Mouse (Mus musculus): Measurements from ENCODE around the gene B3gntl1. TPM values are rescaled to one million over a fixed set of nuclear protein-coding genes. Genes with fewer than 3 reads are reported as not detected.

Gene B3gntl1
- polyA plus RNA-seq, 1 experiment from 2014 or later, result 8.4 TPM

GRCm38 (mm10) chr11:121601422-121601821, 71.5 kb downstream of the B3gntl1 start:
- Histone ChIP-seq H3K4me1 (no peaks in the 10 kb centered on the region), H3K27ac (peak overlapping the region; percentile 65), H3K9ac (no peak overlapping the region), H3K4me2 (no peak overlapping the region), H3K27me3 (replicated peaks) (no peaks in the 10 kb centered on the region), H3K36me3 (0 out of 2 replicates have a peak, but pooled peaks cover 12% of the 10 kb centered on the region), H3K9me3 (no peaks in the 10 kb centered on the region), H3K4me3 (replicated peaks) (no peak overlapping the region)
- 53% methylated on average over 3 of the region's 3 CpGs for WGBS
- ATAC-seq (ENCODE audit: insufficient read depth, low FRiP score, low read depth), result no peak

DNA sequence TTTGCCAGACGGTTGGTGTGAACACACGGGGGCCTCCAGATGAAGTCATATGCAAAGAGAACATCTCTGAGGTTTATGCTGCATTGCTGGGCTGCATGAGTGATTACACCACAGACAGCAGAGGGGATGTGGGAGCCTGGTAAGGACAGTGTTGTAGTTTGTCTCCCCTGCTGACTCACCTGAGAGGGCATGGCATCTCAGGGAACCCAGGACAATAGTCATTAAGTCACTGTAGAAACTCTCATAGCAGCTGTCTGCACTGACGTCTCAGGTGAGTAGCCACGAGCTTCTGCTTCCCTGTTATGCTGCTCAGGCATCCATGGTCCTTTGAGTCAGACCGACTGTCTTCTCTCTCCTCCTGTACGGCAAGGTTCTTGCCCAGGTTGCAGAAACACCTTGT, 75.7 kb downstream of the B3gntl1 start:
- H3K27me3 ChIP-seq (replicated peaks), result no peaks in the 10 kb centered on the region
- no peaks in the 10 kb centered on the region for H3K36me3 ChIP-seq

GRCm38 (mm10) chr11:121581856-121582255, 91.1 kb downstream of the B3gntl1 start:
- Histone ChIP-seq H3K4me3 (replicated peaks) (no peak overlapping the region), H3K4me1 (no peaks in the 10 kb centered on the region), H3K27me3 (replicated peaks) (no peaks in the 10 kb centered on the region), H3K9ac (no peak overlapping the region), H3K36me3 (no peaks in the 10 kb centered on the region), H3K4me2 (no peak overlapping the region), H3K9me3 (no peaks in the 10 kb centered on the region), H3K27ac (no peak overlapping the region)
- ATAC-seq (ENCODE audit: insufficient read depth, low FRiP score, low read depth), result no peak

More for the DNA sequence above, 75.7 kb downstream of the B3gntl1 start:
- 87% methylated on average over 6 of the region's 6 CpGs for WGBS
- no peak overlapping the region for H3K4me3 ChIP-seq (replicated peaks)
- H3K27ac ChIP-seq, result no peak overlapping the region
- no peak overlapping the region for H3K9ac ChIP-seq
- no peak overlapping the region for H3K4me2 ChIP-seq
- H3K9me3 ChIP-seq, result no peaks in the 10 kb centered on the region
- ATAC-seq (ENCODE audit: insufficient read depth, low FRiP score, low read depth), result no peak
- no peaks in the 10 kb centered on the region for H3K4me1 ChIP-seq

Other genes with a start within 250 kb of the B3gntl1 start
- 2.1 and 3.6 TPM in 2 replicates for gene Fn3k, start 238.2 kb downstream of the B3gntl1 start, polyA plus RNA-seq (2015; fragmentation: Nextera tagmentation; extraction: Ambion mirVana)
- gene Tbcd, start 221.2 kb downstream of the B3gntl1 start, polyA plus RNA-seq (2015; fragmentation: Nextera tagmentation; extraction: Ambion mirVana), result 34.6 and 38.7 TPM in 2 replicates
- gene Zfp750, start 153.8 kb downstream of the B3gntl1 start, polyA plus RNA-seq (2015; fragmentation: Nextera tagmentation; extraction: Ambion mirVana), result 7.0 and 10.9 TPM in 2 replicates
- 30.7 and 37.0 TPM in 2 replicates for gene Metrnl, start 28.4 kb upstream of the B3gntl1 start, polyA plus RNA-seq (2015; fragmentation: Nextera tagmentation; extraction: Ambion mirVana)
- gene Ptchd3, start 157.1 kb upstream of the B3gntl1 start, polyA plus RNA-seq (2015; fragmentation: Nextera tagmentation; extraction: Ambion mirVana), result not detected in 2 replicates

All from stomach, embryonic 15.5 days (tissue).